Mouse (Mus musculus) forebrain, embryonic 10.5 days (tissue): Measurements from ENCODE around the gene Gm10447. TPM values are rescaled to one million over a fixed set of nuclear protein-coding genes. Genes with fewer than 3 reads are reported as not detected.
A peak's percentile ranks its signal among the peaks of the same experiment; 100 is the strongest.

Experiments used
- DNase-seq: peaks from one replicate; pipeline ENCODE4 v3.0.0-alpha.2; 2017; ENCODE audit warnings: low spot score; ENCODE audit errors: extremely low spot score
- H3K27ac ChIP-seq: fragments of 300-500 bp; sonication (generic); 2 replicates; pipeline ENCODE4 v1.5.1; 2016; ENCODE audit warnings: mild to moderate bottlenecking
- H3K27me3 ChIP-seq: fragments of 300-500 bp; sonication (generic); 2 replicates; pipeline ENCODE4 v1.6.1; 2016; ENCODE audit warnings: mild to moderate bottlenecking; ENCODE audit not compliant: poor library complexity, severe bottlenecking
- H3K36me3 ChIP-seq: fragments of 300-500 bp; sonication (generic); replicated peaks from 2 replicates; pipeline ENCODE4 v1.6.1; 2016; ENCODE audit warnings: mild to moderate bottlenecking, moderate library complexity
- H3K4me1 ChIP-seq: fragments of 300-500 bp; sonication (generic); 2 replicates; pipeline ENCODE4 v1.6.1; 2016
- H3K4me3 ChIP-seq: fragments of 300-500 bp; sonication (generic); 2 replicates; pipeline ENCODE4 v1.5.1; 2016; ENCODE audit warnings: mild to moderate bottlenecking, moderate library complexity
- H3K9me3 ChIP-seq: fragments of 300-500 bp; sonication (generic); 2 replicates; pipeline ENCODE4 v1.6.1; 2016; ENCODE audit warnings: mild to moderate bottlenecking, moderate library complexity
- WGBS: fragments of 180-500 bp; shearing (Covaris S2); methylation state at CpG from one replicate; pipeline ENCODE4 v1.1.7; 2016; 5-methylcytosine and 5-hydroxymethylcytosine counted together
- polyA plus RNA-seq: library from polyadenylated mRNA; unstranded; fragments of >200 nt; fragmentation: Nextera tagmentation; extraction: Ambion mirVana; gene quantifications from 2 replicates; pipeline ENCODE4 v1.2.1, GENCODE M21; 2016

Gm10447 gene
- polyA plus RNA-seq, 1 experiment from 2014 or later = not detected

GRCm38 (mm10) chr11:53486822-53487594 is 30.1 kb upstream of the Gm10447 start:
- Histone ChIP-seq H3K4me1 (peaks cover 45% of the 10 kb centered on the region), H3K4me3 (peak overlapping the region; percentile 31), H3K9me3 (no peaks in the 10 kb centered on the region), H3K36me3 (no peaks in the 10 kb centered on the region), H3K27me3 (peaks cover 65% of the 10 kb centered on the region), H3K27ac (peak overlapping the region; percentile 33; the same call in 1 of the 2 replicates)
- no peak for DNase-seq
- 12% methylated on average over 27 of the region's 27 CpGs for WGBS

GRCm38 (mm10) chr11:53486351-53486750 is 29.4 kb upstream of the Gm10447 start:
- no peak for DNase-seq
- Histone ChIP-seq H3K27ac (0 out of 2 replicates have a peak overlapping the region, but pooled peaks have one; percentile 33), H3K4me3 (no peak overlapping the region), H3K36me3 (no peaks in the 10 kb centered on the region), H3K4me1 (peaks cover 38% of the 10 kb centered on the region), H3K9me3 (no peaks in the 10 kb centered on the region), H3K27me3 (peaks cover 71% of the 10 kb centered on the region)
- 69% methylated on average over 3 of the region's 3 CpGs for WGBS

GRCm38 (mm10) chr11:53485719-53486118 is 28.8 kb upstream of the Gm10447 start:
- WGBS = 52% methylated on average over 3 of the region's 3 CpGs
- DNase-seq = no peak
- no peaks in the 10 kb centered on the region for H3K9me3 ChIP-seq
- H3K27me3 ChIP-seq = peaks cover 73% of the 10 kb centered on the region
- no peaks in the 10 kb centered on the region for H3K36me3 ChIP-seq
- H3K27ac ChIP-seq = no peak overlapping the region
- H3K4me1 ChIP-seq = peaks cover 32% of the 10 kb centered on the region
- H3K4me3 ChIP-seq = no peak overlapping the region

GRCm38 (mm10) chr11:53483159-53483891 is 26.4 kb upstream of the Gm10447 start:
- peaks cover 82% of the 10 kb centered on the region for H3K27me3 ChIP-seq

GRCm38 (mm10) chr11:53481088-53481730 is 24.3 kb upstream of the Gm10447 start:
- DNase-seq = no peak
- Histone ChIP-seq H3K9me3 (peaks cover 11% of the 10 kb centered on the region; the same call in 1 of the 2 replicates), H3K27me3 (peaks cover 82% of the 10 kb centered on the region), H3K27ac (no peak overlapping the region), H3K4me3 (no peak overlapping the region), H3K4me1 (peaks cover 26% of the 10 kb centered on the region), H3K36me3 (peaks cover 4% of the 10 kb centered on the region; the same call in 1 of the 2 replicates)
- WGBS = 81% methylated on average over 4 of the region's 4 CpGs

More at GRCm38 (mm10) chr11:53483159-53483891, 26.4 kb upstream of the Gm10447 start:
- H3K9me3 ChIP-seq = peaks cover 11% of the 10 kb centered on the region; the same call in 1 of the 2 replicates
- no peak overlapping the region for H3K27ac ChIP-seq
- peaks cover 34% of the 10 kb centered on the region for H3K4me1 ChIP-seq
- 79% methylated on average over 9 of the region's 9 CpGs for WGBS
- DNase-seq = no peak
- no peak overlapping the region for H3K4me3 ChIP-seq
- peaks cover 4% of the 10 kb centered on the region; the same call in 1 of the 2 replicates for H3K36me3 ChIP-seq

GRCm38 (mm10) chr11:53479783-53480301 is 22.9 kb upstream of the Gm10447 start, which contains the start of the genes Gm9945 and Sowaha:
TSS of gene Gm9945 (plus strand) at chr11:53480166.
TSS of gene Sowaha (minus strand) at chr11:53480274.
- peak within 1 kb of the TSS; percentile 48 for H3K27ac ChIP-seq
- H3K27me3 ChIP-seq = peaks cover 89% of the 10 kb centered on the region
- H3K4me1 ChIP-seq = peaks cover 39% of the 10 kb centered on the region
- WGBS = 4% methylated on average over 40 of the region's 40 CpGs
- peak within 1 kb of the TSS; percentile 54 for H3K4me3 ChIP-seq
- H3K9me3 ChIP-seq = peaks cover 11% of the 10 kb centered on the region; the same call in 1 of the 2 replicates
- DNase-seq = no peak
- peaks cover 4% of the 10 kb centered on the region; the same call in 1 of the 2 replicates for H3K36me3 ChIP-seq

GRCm38 (mm10) chr11:53479171-53479782 is 22.4 kb upstream of the Gm10447 start:
- Histone ChIP-seq H3K4me3 (peak overlapping the region; percentile 54), H3K4me1 (peaks cover 40% of the 10 kb centered on the region), H3K27me3 (peaks cover 94% of the 10 kb centered on the region), H3K9me3 (peaks cover 11% of the 10 kb centered on the region; the same call in 1 of the 2 replicates), H3K27ac (peak overlapping the region; percentile 48), H3K36me3 (peaks cover 4% of the 10 kb centered on the region; the same call in 1 of the 2 replicates)
- no peak for DNase-seq
- WGBS = 2% methylated on average over 62 of the region's 62 CpGs

- Histone ChIP-seq H3K4me1 (peaks cover 40% of the 10 kb centered on the region), H3K4me3 (peak overlapping the region; percentile 54), H3K27ac (peak overlapping the region; percentile 48), H3K9me3 (peaks cover 11% of the 10 kb centered on the region; the same call in 1 of the 2 replicates), H3K36me3 (peaks cover 4% of the 10 kb centered on the region; the same call in 1 of the 2 replicates), H3K27me3 (peaks cover 96% of the 10 kb centered on the region)
- 4% methylated on average over 79 of the region's 79 CpGs for WGBS
- DNase-seq = peak; percentile 54
Measured at GRCm38 (mm10) chr11:53478383-53479170, 21.7 kb upstream of the Gm10447 start.

GRCm38 (mm10) chr11:53477833-53478232 is 20.9 kb upstream of the Gm10447 start:
- no peak for DNase-seq
- Histone ChIP-seq H3K9me3 (peaks cover 11% of the 10 kb centered on the region; the same call in 1 of the 2 replicates), H3K4me1 (peaks cover 40% of the 10 kb centered on the region), H3K27me3 (peaks cover 98% of the 10 kb centered on the region), H3K27ac (no peak overlapping the region), H3K4me3 (no peak overlapping the region), H3K36me3 (peaks cover 4% of the 10 kb centered on the region; the same call in 1 of the 2 replicates)
- WGBS = 42% methylated on average over 7 of the region's 7 CpGs

- DNase-seq = no peak
- peaks cover 4% of the 10 kb centered on the region; the same call in 1 of the 2 replicates for H3K36me3 ChIP-seq
- H3K27ac ChIP-seq = no peak overlapping the region
- 33% methylated on average over 8 of the region's 8 CpGs for WGBS
- H3K4me3 ChIP-seq = no peak overlapping the region
- peaks cover 48% of the 10 kb centered on the region for H3K4me1 ChIP-seq
- peaks cover 100% of the 10 kb centered on the region for H3K27me3 ChIP-seq
- peaks cover 10% of the 10 kb centered on the region; the same call in 1 of the 2 replicates for H3K9me3 ChIP-seq
Measured at GRCm38 (mm10) chr11:53475620-53476019, 18.7 kb upstream of the Gm10447 start.

- Histone ChIP-seq H3K9me3 (no peaks in the 10 kb centered on the region), H3K36me3 (no peaks in the 10 kb centered on the region), H3K27me3 (peaks cover 100% of the 10 kb centered on the region), H3K4me3 (no peak overlapping the region), H3K4me1 (peaks cover 39% of the 10 kb centered on the region), H3K27ac (no peak overlapping the region)
- no peak for DNase-seq
- 81% methylated on average over 3 of the region's 3 CpGs for WGBS
Measured at GRCm38 (mm10) chr11:53472709-53473108, 15.8 kb upstream of the Gm10447 start.
